Mouse (Mus musculus) left cerebral cortex, adult 2 months (tissue): ENCODE data around the gene Ndufa4. TPM values are rescaled to one million over a fixed set of nuclear protein-coding genes. Genes with fewer than 3 reads are reported as not detected.
A peak's percentile ranks its signal among the peaks of the same experiment; 100 is the strongest.
"Not testable (repeated sequence)": the region's sequence is repeated elsewhere in the genome, so short reads cannot be mapped to it uniquely, and the experiment has no call there.

Experiments
- DNase-seq, 2 experiments: peaks; one replicate each; pipeline ENCODE4 v3.0.0; 2021 to 2022; ENCODE audit warnings: low spot score in 2 of 2, mixed read lengths in 1 of 2; ENCODE audit errors: extremely low spot score in 1 of 2
- H3K27ac ChIP-seq: fragments of 200-600 bp; 2 replicates; pipeline ENCODE4 v1.8.1; 2022
- H3K4me3 ChIP-seq: fragments of 200-600 bp; 2 replicates; pipeline ENCODE4 v1.8.1; 2022
- CTCF ChIP-seq: fragments of 200-600 bp; IDR thresholded peaks from 2 replicates; pipeline ENCODE4 v1.8.1; 2022; ENCODE audit warnings: antibody characterized with exemption, mild to moderate bottlenecking, moderate library complexity
- intact Hi-C: fragments of 180-260 bp; cut with DNase I; formaldehyde crosslinking; loops from one replicate; pipeline ENCODE4 v1.15.1; 2025
- long read RNA-seq, 2 experiments: library from polyadenylated mRNA; stranded (forward); transcript quantifications; one replicate each; pipeline ENCODE4 v2.0.0; 2021; ENCODE audit warnings: borderline mapping rate in 2 of 2
- total RNA-seq, 2 experiments: library from RNA; stranded (reverse); gene quantifications; 2 replicates each; pipeline ENCODE4 v1.2.3; 2021

Gene Ndufa4
- 100 to 1,000 TPM; 627 to 632 TPM for total RNA-seq
- long read RNA-seq, experiment 1, transcript Ndufa4-205 (4 exons, 610 nt), result major isoform, 289 of 732 reads
- long read RNA-seq, experiment 1, partial matches to known transcripts, result 441 of 732 reads
- long read RNA-seq, experiment 1, other reads (novel, unspliced or antisense), result 0 of 732 reads
- long read RNA-seq, experiment 2, transcript Ndufa4-205 (4 exons, 610 nt), result major isoform, 205 of 409 reads
- long read RNA-seq, experiment 2, partial matches to known transcripts, result 201 of 409 reads
- long read RNA-seq, experiment 2, other reads (novel, unspliced or antisense), result 1 of 409 reads

GRCm38 (mm10) chr6:11907269-11908032, at the start of gene Ndufa4, which contains the start of gene Phf14:
Ndufa4 (minus strand) TSS chr6:11907497.
Phf14 (plus strand) TSS chr6:11907809.
- intact Hi-C loops, result no loop called here
- TF ChIP-seq CTCF, result no peak; the same call in 1 of the 2 replicates
- Histone ChIP-seq H3K4me3 (peak within 1 kb of the TSS; percentile 89), H3K27ac (peak within 1 kb of the TSS; percentile 100)
- DNase-seq, result peak; percentile 89 to 90

- intact Hi-C loops, result no loop called here
- TF ChIP-seq CTCF, result no peak
- no peak overlapping the region for H3K4me3 ChIP-seq
- no peak overlapping the region for H3K27ac ChIP-seq
- DNase-seq, result no peak
These were observed 40.8 kb upstream of the Ndufa4 start for GRCm38 (mm10) chr6:11948100-11948499.

DNA sequence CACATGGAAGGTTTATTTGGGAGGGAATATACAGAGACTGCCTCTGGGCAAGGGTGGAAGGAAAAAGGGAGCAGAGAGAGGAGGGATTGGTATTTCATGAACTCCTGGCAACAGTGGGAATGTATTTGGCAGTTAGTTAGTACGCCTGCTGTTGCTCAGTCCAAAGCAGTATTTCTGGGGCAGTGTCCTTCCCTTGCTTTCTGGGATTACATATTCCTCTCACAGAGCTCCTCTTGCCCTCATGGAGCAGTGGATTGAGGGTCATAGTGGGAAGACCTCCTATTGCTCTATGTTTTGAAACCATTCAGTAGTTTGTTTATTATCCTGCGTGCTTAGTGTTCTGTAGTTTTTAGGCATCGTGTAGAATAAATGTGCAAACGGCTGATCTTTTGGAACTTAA, 34.8 kb upstream of the Ndufa4 start:
- Histone ChIP-seq H3K27ac (no peak overlapping the region), H3K4me3 (no peak overlapping the region)
- DNase-seq, result no peak
- no peak for TF ChIP-seq CTCF
- intact Hi-C loops, result no loop called here

GRCm38 (mm10) chr6:11940895-11941294, 33.6 kb upstream of the Ndufa4 start:
- intact Hi-C loops, result no loop called here
- Histone ChIP-seq H3K4me3 (no peak overlapping the region), H3K27ac (no peak overlapping the region)
- no peak for TF ChIP-seq CTCF
- no peak for DNase-seq

- intact Hi-C loops, result no loop called here
- DNase-seq, result no peak
- no peak overlapping the region for H3K27ac ChIP-seq
- H3K4me3 ChIP-seq, result no peak overlapping the region
- TF ChIP-seq CTCF, result no peak
These were observed 26.1 kb upstream of the Ndufa4 start for GRCm38 (mm10) chr6:11933403-11933802.

DNA sequence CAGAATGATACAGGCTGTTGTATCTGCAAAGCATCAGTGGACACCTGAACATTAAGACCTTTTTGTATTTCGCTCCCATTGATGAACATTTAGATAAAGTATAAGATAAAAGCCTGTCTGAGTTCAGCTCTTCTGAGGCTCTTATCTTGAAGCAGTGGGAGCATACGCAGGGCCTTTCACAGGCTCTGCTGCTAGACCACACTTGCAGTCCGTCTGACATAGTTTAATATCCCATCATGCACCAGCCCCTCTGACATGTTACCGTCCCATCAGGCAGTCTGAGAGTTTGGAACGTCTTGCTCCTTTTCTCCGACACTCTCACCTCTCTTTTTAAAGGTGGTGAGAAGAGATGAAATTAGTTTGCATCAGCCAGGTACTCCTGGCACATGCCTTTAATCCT, 20.2 kb upstream of the Ndufa4 start:
- no peak overlapping the region for H3K27ac ChIP-seq
- intact Hi-C loops, result loop anchor here (5.0 to 10.0 kb wide), 2 partner anchors 195 to 327 kb away; no protein-coding TSS in a partner anchor
- no peak for TF ChIP-seq CTCF
- no peak overlapping the region for H3K4me3 ChIP-seq
- DNase-seq, result no peak

- TF ChIP-seq CTCF, result no peak
- peak overlapping the region; percentile 90 for H3K27ac ChIP-seq
- DNase-seq, result peak; percentile 30 to 31
- intact Hi-C loops, result loop anchor here (5.0 to 10.0 kb wide), 2 partner anchors 196 to 329 kb away; no protein-coding TSS in a partner anchor
- H3K4me3 ChIP-seq, result peak overlapping the region; percentile 63
These were observed 18.8 kb upstream of the Ndufa4 start for GRCm38 (mm10) chr6:11926082-11926595.

DNA sequence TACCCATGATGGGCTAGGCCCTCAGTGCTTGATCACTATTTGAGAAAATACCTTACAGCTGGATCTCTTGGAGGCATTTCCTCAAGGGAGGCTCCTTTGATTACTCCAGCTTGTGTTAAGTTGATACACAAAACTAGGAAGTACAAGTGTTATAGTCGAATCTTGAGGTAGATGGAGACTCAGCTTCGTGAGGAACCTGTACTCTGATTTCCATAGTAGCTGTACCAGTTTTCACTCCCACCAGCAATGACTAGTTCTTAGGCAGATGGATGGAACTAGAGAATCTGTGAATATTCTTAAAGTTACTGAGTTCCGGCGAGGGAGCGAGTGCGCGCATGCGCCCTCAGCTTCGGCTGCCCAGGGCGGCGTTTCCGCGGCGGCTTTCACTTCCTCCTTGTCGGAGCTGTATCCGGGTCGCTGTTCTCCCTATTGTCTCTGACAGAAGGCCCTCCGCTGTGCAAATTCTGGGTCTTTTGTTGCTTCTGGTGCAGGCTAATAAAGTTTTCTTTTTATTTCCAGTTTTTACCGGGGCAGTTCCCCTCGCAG, 18.3 kb upstream of the Ndufa4 start:
- intact Hi-C loops, result loop anchor here (5.0 to 10.0 kb wide), 2 partner anchors 197 to 329 kb away; no protein-coding TSS in a partner anchor
- Histone ChIP-seq H3K27ac (peak overlapping the region; percentile 90), H3K4me3 (peak overlapping the region; percentile 63)
- TF ChIP-seq CTCF, result no peak
- DNase-seq, result peak; percentile 84 to 89

DNA sequence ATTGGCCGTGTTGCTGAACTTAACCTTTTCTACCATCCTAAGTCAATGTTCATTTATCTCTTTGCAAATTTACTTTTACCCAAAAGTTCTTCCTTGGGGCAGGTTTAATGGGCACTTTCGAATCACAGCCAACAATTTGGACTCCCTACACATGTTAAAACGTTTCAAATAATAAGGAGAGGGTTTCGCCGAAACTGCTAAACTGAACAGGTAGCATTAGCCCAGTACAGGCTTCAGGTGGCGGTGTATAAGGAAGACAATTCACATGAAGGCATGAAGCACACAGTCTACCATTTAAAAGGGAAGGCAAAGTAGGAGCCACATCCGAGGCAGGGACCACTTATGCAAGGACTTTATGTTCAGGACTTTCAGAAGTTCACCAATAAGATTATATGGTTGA, 873 bp upstream of the Ndufa4 start:
- Histone ChIP-seq H3K4me3 (peak overlapping the region; percentile 89), H3K27ac (peak overlapping the region; percentile 100)
- DNase-seq, result no peak
- intact Hi-C loops, result no loop called here
- no peak for TF ChIP-seq CTCF

GRCm38 (mm10) chr6:11906890-11907268, 418 bp downstream of the Ndufa4 start:
- TF ChIP-seq CTCF, result no peak
- H3K4me3 ChIP-seq, result peak overlapping the region; percentile 89
- no peak for DNase-seq
- intact Hi-C loops, result no loop called here
- H3K27ac ChIP-seq, result peak overlapping the region; percentile 100

GRCm38 (mm10) chr6:11900809-11901310, 6.4 kb downstream of the Ndufa4 start:
- DNase-seq, result no peak
- Histone ChIP-seq H3K4me3 (no peak overlapping the region), H3K27ac (no peak overlapping the region)
- intact Hi-C loops, result no loop called here
- no peak for TF ChIP-seq CTCF

DNA sequence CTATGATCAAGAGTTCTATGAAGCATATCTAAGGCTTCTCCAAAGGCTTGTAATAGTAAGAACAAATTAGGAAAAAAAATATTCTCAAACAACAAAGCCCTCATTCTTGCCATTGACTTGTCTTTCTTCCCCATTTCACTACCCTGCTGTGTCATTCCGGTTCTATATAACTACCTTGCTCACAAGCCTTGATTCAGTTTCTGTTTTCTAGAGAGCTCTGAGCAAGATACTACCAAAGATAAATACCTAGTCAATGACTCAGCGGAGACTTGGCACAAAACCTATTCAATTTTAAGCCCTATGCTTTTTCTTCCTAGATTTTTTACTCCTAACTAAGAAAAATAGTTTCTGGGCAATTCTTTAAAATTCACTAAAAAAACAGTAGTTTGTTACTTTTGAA, 31.9 kb downstream of the Ndufa4 start:
- H3K27ac ChIP-seq, DNase-seq, intact Hi-C loops, H3K4me3 ChIP-seq: not testable (repeated sequence)

Other genes with a start within 250 kb of the Ndufa4 start
- 10 to 100 TPM; 76.8 to 88.9 TPM for gene Phf14, start 312 bp upstream of the Ndufa4 start, total RNA-seq